Mouse (Mus musculus) lung, adult 2 months (tissue): ENCODE results near the gene Tacc2.

Experiments used
- CTCF ChIP-seq: fragments of 200-500 bp; IDR thresholded peaks from 2 replicates; pipeline ENCODE4 v1.5.1; 2011; ENCODE audit warnings: mild to moderate bottlenecking, low read length, control low read depth; ENCODE audit not compliant: insufficient read depth
- POLR2A ChIP-seq: fragments of 200-500 bp; IDR thresholded peaks from 2 replicates; pipeline ENCODE4 v1.6.1; 2011; ENCODE audit warnings: low read depth, mild to moderate bottlenecking, control low read depth, low read length, borderline replicate concordance; ENCODE audit errors: extremely low read depth

GRCm38 (mm10) chr7:130624299-130624698, 47.1 kb downstream of the Tacc2 start:
- TF ChIP-seq CTCF (no peak), POLR2A (no peak)
